Mouse (Mus musculus) CD4-positive, CD25-positive, alpha-beta regulatory T cell, adult 2 months (primary cell): ENCODE measurements around the gene Pus7l.

ENCODE experiments used
- DNase-seq: peaks from one replicate; pipeline ENCODE4 v3.0.0-alpha.2; 2012; ENCODE audit warnings: low read depth, low spot score

Pus7l gene

DNA sequence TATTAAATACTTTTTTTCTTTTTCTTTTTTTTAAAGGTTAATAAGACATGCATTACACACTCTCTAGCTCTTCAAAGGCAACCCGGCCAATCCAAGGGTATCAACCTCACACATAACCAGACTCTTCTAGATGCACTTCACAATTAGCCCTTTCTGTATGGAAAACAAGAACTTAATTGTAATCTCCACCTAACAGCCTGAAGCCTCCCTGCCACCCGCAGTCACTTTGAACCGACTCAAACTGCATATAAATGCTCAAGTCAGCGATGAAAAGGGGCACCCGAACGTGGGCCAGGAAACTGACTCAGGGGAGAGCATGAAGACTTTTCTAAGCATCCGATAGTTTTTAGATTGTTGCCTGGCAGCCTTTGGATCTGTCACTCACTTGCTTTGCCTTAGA, 66.1 kb downstream of the Pus7l start:
- DNase-seq, result no peak

DNA sequence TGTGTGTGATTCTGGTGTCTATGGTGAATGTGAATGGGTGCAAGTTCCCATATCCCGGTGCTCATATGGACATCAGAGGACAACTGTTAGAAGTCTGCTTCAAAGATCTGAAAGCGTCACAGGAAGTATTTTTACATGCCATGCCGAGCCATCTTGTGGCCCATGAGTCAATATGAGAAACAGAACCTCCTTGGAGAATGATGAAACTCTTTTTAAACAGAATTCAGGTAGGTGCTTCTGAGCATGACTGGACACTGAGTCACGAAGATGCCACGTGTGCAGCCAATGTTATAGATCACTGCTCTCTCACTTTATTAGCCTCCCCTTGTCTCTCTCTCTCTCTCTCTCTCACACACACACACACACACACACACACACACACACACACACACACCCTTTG, 67.4 kb downstream of the Pus7l start:
- no peak for DNase-seq
